Mouse (Mus musculus) heart, embryonic 14.5 days (tissue): ENCODE data around the gene Rplp2. TPM values are rescaled to one million over a fixed set of nuclear protein-coding genes. Genes with fewer than 3 reads are reported as not detected.
A peak's percentile ranks its signal among the peaks of the same experiment; 100 is the strongest.

Source experiments
- ATAC-seq: fragments of 200-750 bp; cut with Nextera tagmentation; 2 replicates; pipeline ENCODE4 v1.8.0; 2017; ENCODE audit warnings: low read depth, moderate TSS enrichment; ENCODE audit not compliant: insufficient number of reproducible peaks, insufficient read depth, low FRiP score
- H3K27ac ChIP-seq, 2 experiments: fragments of 200-500 bp in 1 of 2; fragments of 300-500 bp in 1 of 2; sonication (generic) in 1 of 2; replicated peaks in 1 of 2; 2 replicates each; pipeline ENCODE4 v1.5.1; 2012 to 2014; ENCODE audit warnings: low read depth in 2 of 2, low read length in 2 of 2, control low read depth in 1 of 2, mild to moderate bottlenecking in 1 of 2, mixed read lengths in 1 of 2; ENCODE audit not compliant: control insufficient read depth in 1 of 2, insufficient read depth in 1 of 2
- H3K27me3 ChIP-seq: fragments of 300-500 bp; sonication (generic); 2 replicates; pipeline ENCODE4 v1.6.1; 2014; ENCODE audit warnings: mild to moderate bottlenecking, low read length, control low read depth; ENCODE audit not compliant: control insufficient read depth, insufficient read depth
- H3K36me3 ChIP-seq: fragments of 300-500 bp; sonication (generic); 2 replicates; pipeline ENCODE4 v1.6.1; 2014; ENCODE audit warnings: mild to moderate bottlenecking, control low read depth, low read length, mixed read lengths; ENCODE audit not compliant: control insufficient read depth, insufficient read depth
- H3K4me1 ChIP-seq, 2 experiments: fragments of 200-500 bp in 1 of 2; fragments of 300-500 bp in 1 of 2; sonication (generic) in 1 of 2; 2 replicates each; pipeline ENCODE4 v1.6.1; 2012 to 2014; ENCODE audit warnings: low read length in 2 of 2, control low read depth in 1 of 2, mixed read lengths in 1 of 2; ENCODE audit not compliant: control insufficient read depth in 2 of 2, insufficient read depth in 2 of 2
- H3K4me2 ChIP-seq: fragments of 300-500 bp; sonication (generic); 2 replicates; pipeline ENCODE4 v1.6.1; 2014; ENCODE audit warnings: mild to moderate bottlenecking, low read length
- H3K4me3 ChIP-seq, 2 experiments: fragments of 200-500 bp in 1 of 2; fragments of 300-500 bp in 1 of 2; sonication (generic) in 1 of 2; 2 replicates each; pipeline ENCODE4 v1.5.1; 2012 to 2014; ENCODE audit warnings: low read length in 2 of 2, mild to moderate bottlenecking in 2 of 2, control low read depth in 1 of 2, low read depth in 1 of 2, moderate library complexity in 1 of 2; ENCODE audit not compliant: control insufficient read depth in 1 of 2, insufficient read depth in 1 of 2
- H3K9ac ChIP-seq: fragments of 300-500 bp; sonication (generic); 2 replicates; pipeline ENCODE4 v1.6.1; 2014; ENCODE audit warnings: mild to moderate bottlenecking, low read length
- H3K9me3 ChIP-seq: fragments of 300-500 bp; sonication (generic); 2 replicates; pipeline ENCODE4 v1.6.1; 2016; ENCODE audit warnings: low read length, control low read depth; ENCODE audit not compliant: control insufficient read depth
- WGBS: fragments of 180-500 bp; shearing (Covaris S2); extraction: QIAGEN DNeasy Blood & Tissue Kit; methylation state at CpG from one replicate; pipeline ENCODE4 v1.1.7; 2014; 5-methylcytosine and 5-hydroxymethylcytosine counted together
- polyA plus RNA-seq: library from polyadenylated mRNA; unstranded; fragments of >200 nt; fragmentation: Nextera tagmentation; extraction: Ambion mirVana; gene quantifications from 2 replicates; pipeline ENCODE4 v1.2.1, GENCODE M21; 2014

Rplp2 gene
- polyA plus RNA-seq, 1 experiment from 2014 or later: 975 TPM

DNA sequence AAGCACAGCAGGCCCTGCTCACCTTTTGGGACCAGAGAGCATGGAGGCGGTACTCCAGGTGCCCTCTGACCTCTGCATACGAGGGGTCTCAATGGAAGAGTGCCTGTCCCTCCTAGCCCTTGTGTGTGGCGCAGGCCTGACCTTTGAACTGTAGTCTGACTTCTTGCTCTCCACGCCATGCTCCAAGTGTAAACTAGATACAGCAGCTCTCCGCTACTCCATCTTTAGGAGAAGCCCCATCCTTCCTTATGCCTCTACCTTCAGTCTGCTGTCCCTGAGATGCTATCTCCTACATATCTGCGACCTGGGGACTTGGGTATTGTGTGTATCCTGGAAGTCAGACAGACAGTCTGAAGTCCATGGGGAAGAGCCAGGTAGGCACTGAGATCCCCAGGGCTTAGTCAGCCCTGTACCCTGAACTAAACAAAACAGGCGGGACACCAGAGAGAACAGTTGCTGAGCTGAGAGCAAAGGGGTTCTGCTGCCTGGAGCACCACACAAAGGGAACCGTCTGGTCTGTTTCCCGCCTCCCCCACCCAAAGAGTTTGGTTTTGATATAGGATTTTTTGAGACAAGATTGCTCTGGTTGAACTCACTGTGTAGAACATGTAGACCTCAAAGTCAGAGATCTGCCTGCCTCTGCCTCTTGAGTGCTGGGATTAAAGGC, 11.2 kb upstream of the Rplp2 start:
- Histone ChIP-seq H3K27me3 (no peaks in the 10 kb centered on the region), H3K36me3 (peaks cover 50% of the 10 kb centered on the region), H3K9ac (peak overlapping the region; percentile 73; the same call in 1 of the 2 replicates), H3K4me2 (no peak overlapping the region), H3K9me3 (no peaks in the 10 kb centered on the region), H3K4me1 (peaks cover 24 to 33% of the 10 kb centered on the region in 2 experiments), H3K4me3 (peak overlapping the region in 1 of 2 experiments; percentile 50; a peak in 1 of 4 replicates), H3K27ac (no peak overlapping the region)
- 92% methylated on average over 9 of the region's 9 CpGs for WGBS
- no peak for ATAC-seq

DNA sequence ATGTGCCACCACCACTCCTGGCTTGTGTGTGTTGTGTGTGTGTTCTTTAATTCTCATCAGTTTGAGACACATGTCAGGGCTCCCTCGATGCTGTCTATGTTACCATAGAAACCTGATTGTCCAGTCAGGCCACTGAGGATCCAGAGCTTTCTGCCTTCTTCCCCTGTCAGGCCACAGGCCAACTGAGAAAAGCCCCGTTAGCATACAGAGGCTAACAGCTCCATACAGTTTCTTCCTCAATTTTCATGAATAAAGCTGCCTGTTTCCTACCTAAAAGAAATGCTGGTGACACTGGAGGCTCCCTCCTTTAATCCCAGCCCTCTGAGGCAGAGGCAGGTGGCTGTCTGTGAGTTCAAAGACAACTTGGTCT, 10.7 kb upstream of the Rplp2 start:
- no peak for ATAC-seq
- peaks cover 50% of the 10 kb centered on the region for H3K36me3 ChIP-seq
- no peak overlapping the region for H3K27ac ChIP-seq
- H3K4me3 ChIP-seq: peak overlapping the region; percentile 71 to 96; a peak in 3 of 4 replicates
- H3K9ac ChIP-seq: peak overlapping the region; percentile 83
- H3K4me2 ChIP-seq: peak overlapping the region; percentile 92
- peaks cover 24 to 33% of the 10 kb centered on the region in 2 experiments for H3K4me1 ChIP-seq
- H3K9me3 ChIP-seq: no peaks in the 10 kb centered on the region
- no peaks in the 10 kb centered on the region for H3K27me3 ChIP-seq
- WGBS: 59% methylated on average over 2 of the region's 2 CpGs

DNA sequence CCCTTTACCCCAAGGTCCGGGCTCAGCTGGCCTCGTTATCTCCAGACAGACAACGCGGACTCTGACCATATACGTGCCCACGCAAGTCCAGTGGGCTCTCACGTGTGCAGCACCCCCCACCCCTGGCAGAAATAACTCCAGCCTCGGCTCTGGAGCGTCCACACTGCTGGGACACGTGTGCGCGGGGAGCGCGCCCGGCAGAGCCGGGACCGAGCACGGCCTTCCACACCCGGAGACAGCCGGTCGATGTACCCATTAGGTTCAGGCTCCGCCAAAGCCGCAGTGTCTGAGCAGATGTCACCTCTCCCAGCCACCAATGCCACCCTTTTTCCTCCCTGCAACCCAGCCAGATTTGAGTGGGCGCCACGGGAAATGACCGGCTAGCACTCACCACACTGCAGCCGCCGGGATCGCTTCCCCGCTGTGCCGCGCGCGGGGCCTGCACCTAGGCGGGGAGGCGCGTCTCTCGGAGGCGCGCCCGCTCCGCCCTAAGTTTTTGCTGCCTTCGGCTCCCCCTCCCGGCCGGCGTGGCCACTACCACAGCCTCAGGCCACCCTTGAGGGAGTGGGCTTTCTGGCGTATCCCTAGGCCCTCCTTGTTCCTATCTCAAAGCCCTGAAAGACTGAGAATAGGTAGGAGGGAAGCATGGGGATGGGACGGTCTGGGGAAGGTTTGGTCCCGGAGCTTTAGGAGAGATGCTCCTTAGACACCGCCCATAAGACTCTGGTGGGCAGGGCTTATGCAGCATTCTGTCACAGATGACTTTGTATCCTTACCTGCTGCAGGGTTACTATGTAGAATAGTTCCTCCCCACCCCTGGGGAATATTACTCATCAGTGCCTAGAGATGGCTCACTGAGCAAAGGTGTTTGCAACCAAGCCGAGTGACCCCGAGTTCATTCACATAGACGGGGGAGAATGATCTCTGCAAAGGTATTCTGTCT, 9.7 kb upstream of the Rplp2 start, which contains the start of gene Slc25a22:
Slc25a22 (minus strand) TSS at position 715 of the 943 bp plus-strand sequence.
- peaks cover 24 to 37% of the 10 kb centered on the region in 2 experiments for H3K4me1 ChIP-seq
- WGBS: 5% methylated on average over 53 of the region's 53 CpGs
- peak within 1 kb of the TSS; percentile 83 for H3K9ac ChIP-seq
- H3K27ac ChIP-seq: peak within 1 kb of the TSS; percentile 34 to 63; a peak in 2 of 4 replicates
- H3K4me3 ChIP-seq: peak within 1 kb of the TSS; percentile 71 to 96
- H3K4me2 ChIP-seq: peak within 1 kb of the TSS; percentile 92
- H3K9me3 ChIP-seq: no peaks in the 10 kb centered on the region
- no peaks in the 10 kb centered on the region for H3K27me3 ChIP-seq
- ATAC-seq: peak; percentile 65
- peaks cover 42% of the 10 kb centered on the region for H3K36me3 ChIP-seq

DNA sequence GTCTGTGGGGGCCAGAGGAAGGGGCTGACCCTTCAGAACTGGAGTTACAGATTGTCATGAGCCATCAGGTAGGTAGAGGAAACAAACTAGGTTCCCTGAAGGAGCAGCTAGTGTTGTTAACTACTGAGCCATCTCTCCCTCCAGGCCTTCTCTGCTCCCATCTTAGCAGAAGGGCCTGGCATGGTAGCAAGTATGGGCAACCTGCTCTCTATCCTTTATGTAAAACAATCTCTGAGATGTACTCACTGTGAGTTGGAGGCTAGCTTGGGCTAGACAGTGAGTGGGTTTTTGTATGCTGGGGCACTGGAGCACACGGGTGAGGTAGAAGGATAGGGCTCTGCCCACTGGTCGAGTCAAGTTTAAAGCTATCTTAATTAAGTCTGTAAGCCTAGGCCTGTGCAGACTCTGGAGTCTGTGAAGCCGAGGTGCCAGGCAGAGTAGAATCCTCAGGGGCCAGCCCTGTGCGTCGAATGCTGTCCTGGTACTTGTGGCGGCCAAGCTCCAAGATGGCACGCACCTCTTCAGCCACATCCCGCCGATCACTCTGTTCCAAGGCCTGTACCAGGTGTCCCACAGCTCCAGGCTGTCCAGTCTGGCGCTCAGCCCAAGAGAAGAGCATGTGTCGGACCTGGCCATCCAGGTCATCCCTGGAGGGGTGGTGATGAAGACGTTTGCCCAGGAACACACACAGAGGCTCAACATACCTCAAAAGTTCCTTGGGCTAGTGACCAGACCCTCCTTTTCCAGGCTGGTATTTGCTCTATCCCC, 8.8 kb upstream of the Rplp2 start:
- 89% methylated on average over 12 of the region's 12 CpGs for WGBS
- Histone ChIP-seq H3K9ac (no peak overlapping the region), H3K9me3 (no peaks in the 10 kb centered on the region), H3K27ac (no peak overlapping the region), H3K4me2 (no peak overlapping the region), H3K27me3 (no peaks in the 10 kb centered on the region), H3K4me1 (peaks cover 33 to 46% of the 10 kb centered on the region in 2 experiments), H3K36me3 (peaks cover 37% of the 10 kb centered on the region), H3K4me3 (no peak overlapping the region)
- ATAC-seq: no peak

DNA sequence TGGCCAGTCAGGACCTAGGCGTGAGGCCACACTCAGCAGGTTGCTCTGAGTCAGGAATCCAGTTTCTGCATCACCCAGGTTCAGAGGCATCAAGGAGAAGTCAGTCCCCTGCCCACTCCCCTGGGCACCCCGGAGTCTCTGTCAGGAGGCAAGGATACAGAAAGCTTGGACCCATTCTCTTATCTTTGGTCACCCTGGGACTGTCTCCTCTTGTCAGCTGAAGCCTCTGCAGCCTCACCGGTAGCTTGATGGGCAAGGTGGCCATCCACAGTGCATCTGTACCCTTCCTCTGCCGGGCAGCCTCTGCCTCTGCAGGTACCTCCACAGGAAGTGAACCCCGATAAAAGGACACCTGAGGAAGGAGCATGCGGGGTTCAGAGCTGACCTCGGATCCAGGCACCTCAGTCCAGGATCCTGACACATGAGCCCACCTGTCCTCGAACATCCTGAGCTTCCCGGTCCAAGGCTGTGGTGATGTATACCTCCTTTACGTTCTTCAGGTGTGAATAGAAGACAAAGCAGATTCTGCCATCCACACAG, 8.0 kb upstream of the Rplp2 start:
- H3K9me3 ChIP-seq: no peaks in the 10 kb centered on the region
- no peak overlapping the region for H3K4me3 ChIP-seq
- no peak overlapping the region for H3K9ac ChIP-seq
- H3K27me3 ChIP-seq: no peaks in the 10 kb centered on the region
- ATAC-seq: no peak
- 92% methylated on average over 10 of the region's 10 CpGs for WGBS
- no peak overlapping the region for H3K27ac ChIP-seq
- H3K4me2 ChIP-seq: no peak overlapping the region
- peaks cover 32% of the 10 kb centered on the region for H3K36me3 ChIP-seq
- H3K4me1 ChIP-seq: peaks cover 33 to 42% of the 10 kb centered on the region in 2 experiments

DNA sequence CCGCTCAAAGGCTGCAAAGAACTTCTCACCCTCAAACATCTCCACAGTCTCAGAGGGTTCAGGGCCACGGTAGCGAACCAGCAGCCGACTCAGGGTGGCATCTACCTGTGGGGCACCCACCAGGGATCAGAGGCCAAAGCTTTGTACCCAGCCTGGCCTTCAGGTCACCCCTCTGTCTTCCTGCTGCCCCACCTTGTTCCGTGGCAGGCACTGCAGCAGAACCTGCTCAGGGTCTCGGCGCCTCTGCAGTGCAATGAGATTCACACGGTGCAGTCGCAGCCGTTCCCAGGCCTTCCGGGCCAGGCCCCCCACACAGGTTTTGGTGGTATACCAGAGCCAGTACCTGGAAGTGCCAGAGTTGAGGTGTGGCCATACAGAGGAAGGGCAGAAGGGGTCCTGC, 7.4 kb upstream of the Rplp2 start:
- H3K9me3 ChIP-seq: no peaks in the 10 kb centered on the region
- H3K27ac ChIP-seq: no peak overlapping the region
- no peak for ATAC-seq
- H3K9ac ChIP-seq: no peak overlapping the region
- WGBS: 95% methylated on average over 11 of the region's 11 CpGs
- H3K27me3 ChIP-seq: no peaks in the 10 kb centered on the region
- H3K4me3 ChIP-seq: no peak overlapping the region
- H3K36me3 ChIP-seq: peaks cover 32% of the 10 kb centered on the region
- peaks cover 28 to 36% of the 10 kb centered on the region in 2 experiments for H3K4me1 ChIP-seq
- no peak overlapping the region for H3K4me2 ChIP-seq

DNA sequence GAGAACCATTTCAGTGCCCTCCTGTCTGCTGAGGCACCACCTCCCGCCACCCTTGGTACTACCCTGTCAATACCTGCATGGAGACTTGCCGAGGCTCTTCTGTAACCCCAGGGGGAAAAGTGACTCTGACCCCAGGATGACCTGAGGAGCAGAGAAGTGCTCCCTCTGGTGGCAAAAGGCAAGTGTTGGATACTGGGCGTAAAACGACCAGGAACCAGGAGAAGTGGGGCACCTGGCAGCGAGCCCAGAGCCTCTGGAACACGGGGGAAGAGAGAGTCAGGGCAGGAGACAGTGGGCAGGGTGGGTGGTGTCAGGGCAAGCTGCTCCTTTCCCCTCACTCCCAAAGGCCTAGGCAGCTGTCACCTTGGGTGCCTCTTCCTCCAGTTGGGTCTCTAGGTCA, 6.6 kb upstream of the Rplp2 start:
- Histone ChIP-seq H3K4me2 (no peak overlapping the region), H3K4me3 (no peak overlapping the region), H3K36me3 (peaks cover 32% of the 10 kb centered on the region), H3K9ac (no peak overlapping the region), H3K4me1 (peaks cover 24 to 28% of the 10 kb centered on the region in 2 experiments), H3K9me3 (no peaks in the 10 kb centered on the region), H3K27ac (no peak overlapping the region), H3K27me3 (no peaks in the 10 kb centered on the region)
- WGBS: 17% methylated on average over 6 of the region's 6 CpGs
- ATAC-seq: no peak
